Mouse (Mus musculus): ENCODE data around the gene Taok3. TPM values are rescaled to one million over a fixed set of nuclear protein-coding genes. Genes with fewer than 3 reads are reported as not detected.

Taok3 gene
- total and polyA plus RNA-seq, 2 experiments from 2014 or later: 1.1 to 5.8 TPM

GRCm38 (mm10) chr5:117123102-117123501 lies 3.2 kb downstream of the Taok3 start:
- Histone ChIP-seq H3K4me3 (ENCODE audit: low read depth, low read length) (no peak overlapping the region), H3K4me1 (ENCODE audit: control insufficient read depth, insufficient read depth) (peaks cover 14% of the 10 kb centered on the region; the same call in 1 of the 2 replicates), H3K9me3 (replicated peaks; ENCODE audit: control insufficient read depth, low read length) (no peaks in the 10 kb centered on the region), H3K9ac (replicated peaks; ENCODE audit: low read depth, low read length) (no peak overlapping the region), H3K27me3 (ENCODE audit: control insufficient read depth, insufficient read depth, low read length) (no peaks in the 10 kb centered on the region), H3K4me2 (ENCODE audit: low read depth, low read length) (no peak overlapping the region), H3K36me3 (replicated peaks; ENCODE audit: control insufficient read depth, insufficient read depth, low read length) (no peaks in the 10 kb centered on the region), H3K27ac (ENCODE audit: low read depth) (no peak overlapping the region)
- ATAC-seq (ENCODE audit: insufficient read depth, low read depth) (no peak), DNase-seq (ENCODE audit: low spot score) (no peak)
- no peak for TF ChIP-seq CTCF (IDR thresholded peaks at IDR 0.05; ENCODE audit: low read depth)
- TF ChIP-seq EP300 (IDR thresholded peaks at IDR 0.05; ENCODE audit: low read depth): no peak
- WGBS: 49% methylated on average over 6 of the region's 6 CpGs

- Histone ChIP-seq H3K4me3 (ENCODE audit: low read depth, low read length) (no peak overlapping the region), H3K27me3 (ENCODE audit: control insufficient read depth, insufficient read depth, low read length) (no peaks in the 10 kb centered on the region), H3K9ac (replicated peaks; ENCODE audit: low read depth, low read length) (no peak overlapping the region), H3K4me2 (ENCODE audit: low read depth, low read length) (no peak overlapping the region), H3K36me3 (replicated peaks; ENCODE audit: control insufficient read depth, insufficient read depth, low read length) (no peaks in the 10 kb centered on the region), H3K9me3 (replicated peaks; ENCODE audit: control insufficient read depth, low read length) (no peaks in the 10 kb centered on the region), H3K27ac (ENCODE audit: low read depth) (no peak overlapping the region), H3K4me1 (ENCODE audit: control insufficient read depth, insufficient read depth) (peaks cover 14% of the 10 kb centered on the region; the same call in 1 of the 2 replicates)
- TF ChIP-seq EP300 (IDR thresholded peaks at IDR 0.05; ENCODE audit: low read depth): no peak
- TF ChIP-seq CTCF (IDR thresholded peaks at IDR 0.05; ENCODE audit: low read depth): no peak
- DNase-seq (ENCODE audit: low spot score) (no peak), ATAC-seq (ENCODE audit: insufficient read depth, low read depth) (no peak)
- 83% methylated on average over 4 of the region's 4 CpGs for WGBS
These were observed 3.9 kb downstream of the Taok3 start for GRCm38 (mm10) chr5:117123840-117124239.

GRCm38 (mm10) chr5:117125482-117126346 lies 5.8 kb downstream of the Taok3 start:
- TF ChIP-seq EP300 (IDR thresholded peaks at IDR 0.05; ENCODE audit: low read depth): no peak
- TF ChIP-seq CTCF (IDR thresholded peaks at IDR 0.05; ENCODE audit: low read depth): no peak
- WGBS: 84% methylated on average over 16 of the region's 16 CpGs
- no peaks in the 10 kb centered on the region for H3K36me3 ChIP-seq (replicated peaks; ENCODE audit: control insufficient read depth, insufficient read depth, low read length)
- H3K4me1 ChIP-seq (ENCODE audit: control insufficient read depth, insufficient read depth): peaks cover 7% of the 10 kb centered on the region; the same call in 1 of the 2 replicates
- DNase-seq (ENCODE audit: low spot score) (no peak), ATAC-seq (ENCODE audit: insufficient read depth, low read depth) (no peak)
- H3K9ac ChIP-seq (replicated peaks; ENCODE audit: low read depth, low read length): no peak overlapping the region
- H3K27ac ChIP-seq (ENCODE audit: low read depth): no peak overlapping the region
- no peak overlapping the region for H3K4me3 ChIP-seq (ENCODE audit: low read depth, low read length)
- no peaks in the 10 kb centered on the region for H3K9me3 ChIP-seq (replicated peaks; ENCODE audit: control insufficient read depth, low read length)
- H3K4me2 ChIP-seq (ENCODE audit: low read depth, low read length): no peak overlapping the region
- no peaks in the 10 kb centered on the region for H3K27me3 ChIP-seq (ENCODE audit: control insufficient read depth, insufficient read depth, low read length)

- H3K9ac ChIP-seq (replicated peaks; ENCODE audit: low read depth, low read length): no peak overlapping the region
- DNase-seq (ENCODE audit: low spot score) (no peak), ATAC-seq (ENCODE audit: insufficient read depth, low read depth) (no peak)
- TF ChIP-seq EP300 (IDR thresholded peaks at IDR 0.05; ENCODE audit: low read depth) (no peak), CTCF (IDR thresholded peaks at IDR 0.05; ENCODE audit: low read depth) (no peak)
- no peak overlapping the region for H3K27ac ChIP-seq (ENCODE audit: low read depth)
- H3K9me3 ChIP-seq (replicated peaks; ENCODE audit: control insufficient read depth, low read length): no peaks in the 10 kb centered on the region
- H3K4me3 ChIP-seq (ENCODE audit: low read depth, low read length): no peak overlapping the region
- WGBS: 72% methylated on average over 4 of the region's 4 CpGs
- H3K36me3 ChIP-seq (replicated peaks; ENCODE audit: control insufficient read depth, insufficient read depth, low read length): no peaks in the 10 kb centered on the region
- no peaks in the 10 kb centered on the region for H3K4me1 ChIP-seq (ENCODE audit: control insufficient read depth, insufficient read depth)
- H3K27me3 ChIP-seq (ENCODE audit: control insufficient read depth, insufficient read depth, low read length): no peaks in the 10 kb centered on the region
- no peak overlapping the region for H3K4me2 ChIP-seq (ENCODE audit: low read depth, low read length)
These were observed 7.1 kb downstream of the Taok3 start for GRCm38 (mm10) chr5:117127051-117127450.

GRCm38 (mm10) chr5:117130726-117131125 lies 10.8 kb downstream of the Taok3 start:
- 86% methylated on average over 15 of the region's 15 CpGs for WGBS

More at GRCm38 (mm10) chr5:117130726-117131125, 10.8 kb downstream of the Taok3 start:
- H3K4me2 ChIP-seq (ENCODE audit: low read depth, low read length): no peak overlapping the region
- H3K9ac ChIP-seq (replicated peaks; ENCODE audit: low read depth, low read length): no peak overlapping the region
- H3K36me3 ChIP-seq (replicated peaks; ENCODE audit: control insufficient read depth, insufficient read depth, low read length): no peaks in the 10 kb centered on the region
- H3K4me3 ChIP-seq (ENCODE audit: low read depth, low read length): no peak overlapping the region
- no peak for ATAC-seq (ENCODE audit: insufficient read depth, low read depth)
- no peaks in the 10 kb centered on the region for H3K9me3 ChIP-seq (replicated peaks; ENCODE audit: control insufficient read depth, low read length)
- peaks cover 19% of the 10 kb centered on the region for H3K4me1 ChIP-seq (ENCODE audit: control insufficient read depth, insufficient read depth)
- no peaks in the 10 kb centered on the region for H3K27me3 ChIP-seq (ENCODE audit: control insufficient read depth, insufficient read depth, low read length)
- no peak for DNase-seq (ENCODE audit: low spot score)
- H3K27ac ChIP-seq (ENCODE audit: low read depth): no peak overlapping the region
- TF ChIP-seq EP300 (IDR thresholded peaks at IDR 0.05; ENCODE audit: low read depth) (no peak), CTCF (IDR thresholded peaks at IDR 0.05; ENCODE audit: low read depth) (no peak)
